Mouse (Mus musculus): ENCODE results near the gene Naga. TPM values are rescaled to one million over a fixed set of nuclear protein-coding genes. Genes with fewer than 3 reads are reported as not detected.

The Naga gene
- total RNA-seq, 4 experiments from 2014 or later, result 27.1 to 32.1 (median 29.9) TPM

- peak; percentile 97 for DNase-seq (ENCODE audit: low spot score)
Observed at GRCm38 (mm10) chr15:82354126-82354945, 15.6 kb upstream of the Naga start, which contains the start of gene Ndufa6. TSS of gene Ndufa6 (minus strand) at chr15:82354322.

- DNase-seq (ENCODE audit: low spot score), result no peak
Observed at GRCm38 (mm10) chr15:82353745-82354113, 15.0 kb upstream of the Naga start.

- no peak for DNase-seq (ENCODE audit: low spot score)
Observed at GRCm38 (mm10) chr15:82353078-82353744, 14.5 kb upstream of the Naga start.

- no peak for DNase-seq (ENCODE audit: low spot score)
Observed at GRCm38 (mm10) chr15:82351480-82351879, 12.8 kb upstream of the Naga start.

- no peak for DNase-seq (ENCODE audit: low spot score)
Observed at GRCm38 (mm10) chr15:82350349-82350748, 11.6 kb upstream of the Naga start.

GRCm38 (mm10) chr15:82348999-82349341, 10.2 kb upstream of the Naga start:
- no peak for DNase-seq (ENCODE audit: low spot score)

- no peak for DNase-seq (ENCODE audit: low spot score)
Observed at GRCm38 (mm10) chr15:82348258-82348998, 9.7 kb upstream of the Naga start.

- DNase-seq (ENCODE audit: low spot score), result no peak
Observed at GRCm38 (mm10) chr15:82347852-82348251, 9.1 kb upstream of the Naga start.

- no peak for DNase-seq (ENCODE audit: low spot score)
Observed at GRCm38 (mm10) chr15:82347303-82347676, 8.6 kb upstream of the Naga start.

- no peak for DNase-seq (ENCODE audit: low spot score)
Observed at GRCm38 (mm10) chr15:82346580-82347302, 8.0 kb upstream of the Naga start.

- DNase-seq (ENCODE audit: low spot score), result peak; percentile 99
Observed at GRCm38 (mm10) chr15:82345820-82346470, 7.2 kb upstream of the Naga start.

GRCm38 (mm10) chr15:82344971-82345370, 6.2 kb upstream of the Naga start:
- DNase-seq (ENCODE audit: low spot score), result no peak

- DNase-seq (ENCODE audit: low spot score), result no peak
Observed at GRCm38 (mm10) chr15:82343368-82344287, 4.9 kb upstream of the Naga start.

- DNase-seq (ENCODE audit: low spot score), result no peak
Observed at GRCm38 (mm10) chr15:82342543-82342935, 3.8 kb upstream of the Naga start.

GRCm38 (mm10) chr15:82341675-82342542, 3.2 kb upstream of the Naga start:
- DNase-seq (ENCODE audit: low spot score), result no peak

- peak; percentile 58 for DNase-seq (ENCODE audit: low spot score)
Observed at GRCm38 (mm10) chr15:82341036-82341501, 2.3 kb upstream of the Naga start.

GRCm38 (mm10) chr15:82340414-82341035, 1.8 kb upstream of the Naga start:
- DNase-seq (ENCODE audit: low spot score), result no peak

GRCm38 (mm10) chr15:82339634-82340254, 1.0 kb upstream of the Naga start:
- no peak for DNase-seq (ENCODE audit: low spot score)

Data from heart, adult 8-10 months (tissue).